Mouse (Mus musculus) thymus, adult 2 months (tissue): Measurements from ENCODE around the gene Eloa.

ENCODE experiments used
- CTCF ChIP-seq: fragments of 200-500 bp; IDR thresholded peaks from 2 replicates; pipeline ENCODE4 v1.5.1; 2012; ENCODE audit warnings: mild to moderate bottlenecking, control low read depth, low read length, moderate library complexity, borderline replicate concordance; ENCODE audit not compliant: control insufficient read depth, poor library complexity, insufficient read depth; ENCODE audit errors: extremely low read depth
- POLR2A ChIP-seq: fragments of 200-500 bp; IDR thresholded peaks from 2 replicates; pipeline ENCODE4 v1.6.1; 2012; ENCODE audit warnings: mild to moderate bottlenecking, low read length, control low read depth, moderate library complexity; ENCODE audit not compliant: control insufficient read depth, poor library complexity, insufficient read depth; ENCODE audit errors: extremely low read depth

DNA sequence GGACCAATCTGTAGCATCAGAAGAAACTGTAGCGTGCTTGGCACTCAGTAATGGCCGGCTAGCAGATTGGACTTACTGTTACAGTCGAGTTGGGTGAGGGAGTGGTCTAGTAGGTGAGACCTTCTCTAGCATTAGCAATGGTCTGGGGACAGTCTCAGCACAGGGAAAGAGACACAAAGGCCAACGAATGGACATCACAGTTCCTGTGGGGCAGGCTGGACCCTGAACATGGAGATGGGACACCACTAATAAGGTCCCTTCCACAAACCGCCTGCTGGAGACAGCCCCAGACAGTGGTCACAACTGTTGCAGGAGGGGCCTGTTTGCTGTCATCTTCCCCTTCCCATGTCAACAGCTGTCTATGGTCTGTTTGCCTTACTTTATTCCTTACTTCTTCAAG lies 59.9 kb downstream of the Eloa start:
- TF ChIP-seq CTCF: no peak
- no peak for TF ChIP-seq POLR2A
